Mouse (Mus musculus): ENCODE data around the gene Rasl2-9.

DNA sequence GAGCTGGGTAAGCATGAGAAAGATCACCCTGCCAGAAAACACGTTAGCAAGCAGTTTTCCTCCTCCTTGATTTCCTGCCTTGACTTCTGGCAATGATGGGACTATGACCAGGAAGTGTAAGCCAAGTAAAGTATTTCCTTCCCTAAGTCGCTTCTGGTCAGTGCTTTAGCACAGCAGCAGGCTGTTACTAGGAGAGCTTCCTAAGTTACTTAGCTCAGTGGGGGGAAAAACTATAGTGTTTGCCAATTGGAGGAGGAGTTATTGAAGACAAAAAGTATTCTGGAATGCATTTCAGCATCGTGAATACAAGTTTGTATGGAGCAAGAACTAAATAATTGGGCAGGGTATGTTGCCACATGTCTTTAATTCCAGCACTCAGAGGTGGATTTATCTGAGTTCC is 13.0 kb downstream of the Rasl2-9 start:
- TF ChIP-seq EP300 (IDR thresholded peaks at IDR 0.05; ENCODE audit: insufficient read depth, low read depth, low read length) (no peak), CTCF (IDR thresholded peaks at IDR 0.05; ENCODE audit: low read depth, low read length) (no peak), POLR2A (IDR thresholded peaks at IDR 0.05; ENCODE audit: insufficient read depth, low read length) (no peak)
